Mouse (Mus musculus): ENCODE measurements around the gene Spag17. TPM values are rescaled to one million over a fixed set of nuclear protein-coding genes. Genes with fewer than 3 reads are reported as not detected.

Spag17 gene
- polyA plus RNA-seq, 1 experiment from 2014 or later: 0.36 TPM

DNA sequence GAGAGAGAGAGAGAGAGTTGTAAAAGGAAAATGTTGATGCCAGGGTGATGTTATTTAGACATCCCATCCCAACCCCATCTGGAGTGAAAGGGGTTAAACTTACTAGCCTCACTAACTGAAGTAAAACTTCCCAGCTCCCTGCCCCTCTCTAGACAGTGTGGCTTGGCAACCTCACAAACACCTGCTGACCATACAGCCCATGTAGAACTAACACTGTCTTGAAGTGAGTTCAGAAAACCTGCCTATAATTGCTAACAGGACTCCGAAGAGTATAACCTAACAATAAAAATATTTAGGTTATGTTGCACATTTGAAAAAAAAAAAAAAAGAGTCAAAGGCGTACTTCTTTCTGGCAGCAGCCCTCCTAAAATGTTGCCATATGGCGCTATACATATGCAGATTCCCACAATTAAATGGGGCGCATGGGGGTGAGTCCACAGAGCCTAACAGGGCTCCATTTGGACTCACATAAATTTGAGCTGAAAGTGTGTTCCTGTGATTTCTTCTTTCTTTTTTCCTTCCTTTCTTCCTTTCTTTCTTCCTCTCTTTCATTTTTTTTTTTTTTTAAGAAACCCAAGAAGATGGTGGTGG, 149.3 kb downstream of the Spag17 start:
- no peak overlapping the region for H3K4me3 ChIP-seq (ENCODE audit: low read depth, low read length)
- TF ChIP-seq CTCF (IDR thresholded peaks at IDR 0.05; ENCODE audit: low read depth) (no peak), EP300 (IDR thresholded peaks at IDR 0.05; ENCODE audit: low read depth) (no peak)
- H3K9me3 ChIP-seq (ENCODE audit: low read length): no peaks in the 10 kb centered on the region
- no peak overlapping the region for H3K27ac ChIP-seq (ENCODE audit: low read depth)
- no peaks in the 10 kb centered on the region for H3K36me3 ChIP-seq (replicated peaks; ENCODE audit: insufficient read depth, low read length)
- 86% methylated on average over 4 of the region's 4 CpGs for WGBS (ENCODE audit: insufficient replicate concordance)
- no peak for DNase-seq
- no peaks in the 10 kb centered on the region for H3K27me3 ChIP-seq (ENCODE audit: insufficient read depth, low read length)
- no peak for ATAC-seq
- no peak overlapping the region for H3K4me2 ChIP-seq (ENCODE audit: low read depth, low read length)
- no peaks in the 10 kb centered on the region for H3K4me1 ChIP-seq (ENCODE audit: insufficient read depth)
- no peak overlapping the region for H3K9ac ChIP-seq (replicated peaks)

DNA sequence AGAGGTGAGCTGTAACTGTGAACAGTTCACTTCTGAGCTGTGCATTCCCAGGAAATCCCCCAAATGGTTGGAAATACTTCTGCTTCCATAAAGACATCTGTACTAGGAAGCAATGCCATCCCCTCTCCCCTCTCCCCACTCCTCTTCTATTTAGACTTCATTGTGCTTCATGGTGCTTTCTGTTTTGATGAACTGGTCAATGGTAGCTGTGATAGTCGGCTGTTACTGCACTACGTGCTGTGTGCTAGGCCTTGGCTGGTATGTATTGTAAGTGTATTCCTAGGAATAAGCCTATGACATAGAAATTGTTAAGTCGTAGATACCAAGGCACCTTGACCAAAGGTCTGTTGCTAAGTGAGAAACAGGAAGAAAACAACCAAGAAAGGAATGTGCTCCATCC, 149.9 kb downstream of the Spag17 start:
- H3K4me3 ChIP-seq (ENCODE audit: low read depth, low read length): no peak overlapping the region
- no peak overlapping the region for H3K9ac ChIP-seq (replicated peaks)
- H3K9me3 ChIP-seq (ENCODE audit: low read length): no peaks in the 10 kb centered on the region
- WGBS (ENCODE audit: insufficient replicate concordance): 66% methylated on average over 3 of the region's 3 CpGs
- no peaks in the 10 kb centered on the region for H3K36me3 ChIP-seq (replicated peaks; ENCODE audit: insufficient read depth, low read length)
- no peak overlapping the region for H3K4me2 ChIP-seq (ENCODE audit: low read depth, low read length)
- H3K4me1 ChIP-seq (ENCODE audit: insufficient read depth): no peaks in the 10 kb centered on the region
- TF ChIP-seq EP300 (IDR thresholded peaks at IDR 0.05; ENCODE audit: low read depth) (no peak), CTCF (IDR thresholded peaks at IDR 0.05; ENCODE audit: low read depth) (no peak)
- ATAC-seq (no peak), DNase-seq (no peak)
- H3K27ac ChIP-seq (ENCODE audit: low read depth): no peak overlapping the region
- no peaks in the 10 kb centered on the region for H3K27me3 ChIP-seq (ENCODE audit: insufficient read depth, low read length)

DNA sequence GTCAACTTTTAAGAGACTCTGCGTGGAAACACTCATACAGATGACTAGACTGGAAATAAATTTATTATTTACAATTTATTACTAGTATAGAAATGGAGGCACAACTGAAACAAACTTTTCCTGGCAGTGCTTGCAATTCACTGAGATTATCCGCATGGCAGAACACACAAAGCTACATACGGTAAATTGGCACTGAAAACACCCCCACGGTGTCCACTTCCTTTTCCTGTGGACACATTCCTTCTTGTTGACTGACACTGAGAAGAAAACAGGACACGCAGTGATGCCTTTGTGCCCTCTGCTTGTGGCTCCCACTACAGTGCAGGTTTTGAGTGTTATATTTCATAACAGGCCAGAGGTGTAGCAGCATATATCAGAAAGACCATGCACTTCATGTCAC, 151.6 kb downstream of the Spag17 start:
- DNase-seq (no peak), ATAC-seq (no peak)
- no peak overlapping the region for H3K4me3 ChIP-seq (ENCODE audit: low read depth, low read length)
- TF ChIP-seq EP300 (IDR thresholded peaks at IDR 0.05; ENCODE audit: low read depth): no peak
- TF ChIP-seq CTCF (IDR thresholded peaks at IDR 0.05; ENCODE audit: low read depth): no peak
- H3K9me3 ChIP-seq (ENCODE audit: low read length): no peaks in the 10 kb centered on the region
- 56% methylated on average over 5 of the region's 5 CpGs for WGBS (ENCODE audit: insufficient replicate concordance)
- H3K9ac ChIP-seq (replicated peaks): no peak overlapping the region
- no peak overlapping the region for H3K27ac ChIP-seq (ENCODE audit: low read depth)
- no peaks in the 10 kb centered on the region for H3K36me3 ChIP-seq (replicated peaks; ENCODE audit: insufficient read depth, low read length)
- H3K27me3 ChIP-seq (ENCODE audit: insufficient read depth, low read length): no peaks in the 10 kb centered on the region
- no peaks in the 10 kb centered on the region for H3K4me1 ChIP-seq (ENCODE audit: insufficient read depth)
- H3K4me2 ChIP-seq (ENCODE audit: low read depth, low read length): no peak overlapping the region

DNA sequence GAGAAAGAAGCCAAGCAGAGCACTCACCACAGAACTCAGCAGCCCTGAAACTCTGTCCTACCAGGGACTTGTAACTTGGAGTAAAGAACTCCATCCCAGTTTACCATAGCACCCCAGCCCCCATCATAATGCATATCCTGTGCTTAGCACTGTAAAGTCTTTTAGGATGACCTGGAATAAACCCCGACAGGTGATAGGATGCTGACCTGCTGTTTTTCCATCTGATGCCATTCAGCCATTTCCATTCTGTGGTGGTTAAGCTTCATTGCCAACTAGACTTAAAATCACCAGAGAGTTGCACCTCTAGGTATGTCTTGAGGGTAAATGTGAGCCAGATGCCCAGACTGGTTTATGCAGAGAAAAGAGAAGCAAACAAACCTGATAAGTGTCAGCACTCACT, 189.2 kb downstream of the Spag17 start:
- WGBS (ENCODE audit: insufficient replicate concordance): 77% methylated on average over 1 of the region's 1 CpGs

DNA sequence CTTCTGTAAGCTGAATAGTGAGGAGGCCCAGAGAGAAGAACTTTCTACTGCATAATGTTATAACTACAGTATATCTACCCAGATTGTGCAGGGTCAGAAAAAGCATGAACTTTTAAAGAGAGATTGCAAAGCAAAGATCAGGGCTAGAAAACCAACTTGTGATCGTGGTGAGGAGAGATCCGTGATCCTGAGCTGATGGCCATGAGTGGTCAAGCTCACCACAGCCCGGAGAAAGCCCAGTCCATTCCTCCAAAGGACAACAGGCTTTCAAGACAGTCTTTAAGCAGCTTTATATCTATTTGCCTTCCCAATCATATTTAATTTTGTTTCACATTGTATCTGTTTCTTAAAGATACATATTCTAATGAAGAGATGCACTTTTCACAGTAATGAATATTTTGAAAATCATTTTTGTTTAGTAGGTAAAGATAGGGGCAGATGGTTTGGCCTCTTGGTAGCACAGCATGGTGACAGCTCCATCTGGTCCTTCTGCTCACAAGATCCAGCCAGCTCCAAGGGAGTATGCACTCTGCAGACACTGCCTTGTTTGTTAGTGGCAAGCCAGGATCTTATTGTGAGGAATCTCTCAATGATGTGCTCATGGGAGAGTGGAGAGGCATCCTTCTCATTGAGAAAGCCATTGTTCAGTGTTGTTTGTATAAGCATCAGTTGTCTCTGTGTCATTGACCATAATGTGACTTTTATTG, 217.3 kb downstream of the Spag17 start:
- DNase-seq (no peak), ATAC-seq (no peak)
- no peak overlapping the region for H3K4me2 ChIP-seq (ENCODE audit: low read depth, low read length)
- no peaks in the 10 kb centered on the region for H3K27me3 ChIP-seq (ENCODE audit: insufficient read depth, low read length)
- H3K4me3 ChIP-seq (ENCODE audit: low read depth, low read length): no peak overlapping the region
- no peaks in the 10 kb centered on the region for H3K9me3 ChIP-seq (ENCODE audit: low read length)
- no peak for TF ChIP-seq CTCF (IDR thresholded peaks at IDR 0.05; ENCODE audit: low read depth)
- TF ChIP-seq EP300 (IDR thresholded peaks at IDR 0.05; ENCODE audit: low read depth): no peak
- H3K36me3 ChIP-seq (replicated peaks; ENCODE audit: insufficient read depth, low read length): no peaks in the 10 kb centered on the region
- H3K4me1 ChIP-seq (ENCODE audit: insufficient read depth): no peaks in the 10 kb centered on the region
- H3K27ac ChIP-seq (ENCODE audit: low read depth): no peak overlapping the region
- no peak overlapping the region for H3K9ac ChIP-seq (replicated peaks)
- 82% methylated on average over 3 of the region's 3 CpGs for WGBS (ENCODE audit: insufficient replicate concordance)

More for the DNA sequence above, 189.2 kb downstream of the Spag17 start:
- ATAC-seq: no peak
- Histone ChIP-seq H3K4me1 (ENCODE audit: insufficient read depth) (no peaks in the 10 kb centered on the region), H3K27ac (ENCODE audit: low read depth) (no peak overlapping the region), H3K9me3 (ENCODE audit: low read length) (no peaks in the 10 kb centered on the region), H3K27me3 (ENCODE audit: insufficient read depth, low read length) (no peaks in the 10 kb centered on the region), H3K9ac (replicated peaks) (no peak overlapping the region), H3K36me3 (replicated peaks; ENCODE audit: insufficient read depth, low read length) (no peaks in the 10 kb centered on the region), H3K4me2 (ENCODE audit: low read depth, low read length) (no peak overlapping the region), H3K4me3 (ENCODE audit: low read depth, low read length) (no peak overlapping the region)
- no peak for DNase-seq
- TF ChIP-seq CTCF (IDR thresholded peaks at IDR 0.05; ENCODE audit: low read depth): no peak
- TF ChIP-seq EP300 (IDR thresholded peaks at IDR 0.05; ENCODE audit: low read depth): no peak

DNA sequence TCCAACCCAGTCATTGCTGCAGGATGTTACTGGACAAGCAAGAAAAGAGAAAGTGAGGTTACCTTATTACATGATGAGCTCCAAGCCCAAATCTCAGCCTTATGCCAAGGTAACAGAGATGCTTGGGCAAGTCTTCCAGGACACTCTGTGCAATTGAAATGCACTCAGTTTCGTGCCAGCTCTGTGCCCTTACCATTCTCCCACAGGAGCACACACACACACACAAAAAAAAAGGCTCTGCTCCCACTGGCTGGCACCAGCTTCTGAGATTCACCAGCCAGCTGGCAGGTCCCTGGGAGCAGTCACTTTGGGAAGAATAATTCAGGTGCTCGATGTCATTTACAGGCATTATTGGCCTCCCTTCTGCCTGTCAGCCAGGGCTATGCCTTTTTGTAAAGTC, 221.5 kb downstream of the Spag17 start:
- Histone ChIP-seq H3K27ac (ENCODE audit: low read depth) (no peak overlapping the region), H3K36me3 (replicated peaks; ENCODE audit: insufficient read depth, low read length) (no peaks in the 10 kb centered on the region), H3K27me3 (ENCODE audit: insufficient read depth, low read length) (no peaks in the 10 kb centered on the region), H3K9me3 (ENCODE audit: low read length) (no peaks in the 10 kb centered on the region), H3K4me2 (ENCODE audit: low read depth, low read length) (no peak overlapping the region), H3K4me1 (ENCODE audit: insufficient read depth) (no peaks in the 10 kb centered on the region), H3K4me3 (ENCODE audit: low read depth, low read length) (no peak overlapping the region), H3K9ac (replicated peaks) (no peak overlapping the region)
- DNase-seq (no peak), ATAC-seq (no peak)
- no peak for TF ChIP-seq EP300 (IDR thresholded peaks at IDR 0.05; ENCODE audit: low read depth)
- no peak for TF ChIP-seq CTCF (IDR thresholded peaks at IDR 0.05; ENCODE audit: low read depth)
- WGBS (ENCODE audit: insufficient replicate concordance): 65% methylated on average over 2 of the region's 2 CpGs

Measured in liver, postnatal 0 days (tissue).